Mouse (Mus musculus) hindbrain, embryonic 16.5 days (tissue): ENCODE results near the gene Shh. TPM values are rescaled to one million over a fixed set of nuclear protein-coding genes. Genes with fewer than 3 reads are reported as not detected.

Experiments
- ATAC-seq: fragments of 200-750 bp; cut with Nextera tagmentation; 2 replicates; pipeline ENCODE4 v1.8.0; 2017; ENCODE audit warnings: moderate TSS enrichment, moderate library complexity
- H3K27ac ChIP-seq: fragments of 300-500 bp; sonication (generic); 2 replicates; pipeline ENCODE4 v1.5.1; 2014; ENCODE audit warnings: low read depth, mild to moderate bottlenecking, control low read depth, low read length, moderate library complexity
- H3K27me3 ChIP-seq: fragments of 300-500 bp; sonication (generic); replicated peaks from 2 replicates; pipeline ENCODE4 v1.6.1; 2014; ENCODE audit warnings: low read length; ENCODE audit not compliant: control insufficient read depth, insufficient read depth
- H3K36me3 ChIP-seq: fragments of 300-500 bp; sonication (generic); 2 replicates; pipeline ENCODE4 v1.6.1; 2014; ENCODE audit warnings: mild to moderate bottlenecking, low read length, moderate library complexity, mixed read lengths; ENCODE audit not compliant: control insufficient read depth, insufficient read depth
- H3K4me1 ChIP-seq: fragments of 300-500 bp; sonication (generic); 2 replicates; pipeline ENCODE4 v1.6.1; 2014; ENCODE audit warnings: low read depth, low read length; ENCODE audit not compliant: control insufficient read depth, insufficient read depth
- H3K4me2 ChIP-seq: fragments of 300-500 bp; sonication (generic); 2 replicates; pipeline ENCODE4 v1.6.1; 2014; ENCODE audit warnings: mild to moderate bottlenecking, low read length, control low read depth, moderate library complexity
- H3K4me3 ChIP-seq: fragments of 300-500 bp; sonication (generic); 2 replicates; pipeline ENCODE4 v1.5.1; 2014; ENCODE audit warnings: mild to moderate bottlenecking, low read length, control low read depth, moderate library complexity
- H3K9ac ChIP-seq: fragments of 300-500 bp; sonication (generic); 2 replicates; pipeline ENCODE4 v1.6.1; 2014; ENCODE audit warnings: low read depth, mild to moderate bottlenecking, control low read depth, low read length, moderate library complexity
- H3K9me3 ChIP-seq: fragments of 300-500 bp; sonication (generic); 2 replicates; pipeline ENCODE4 v1.6.1; 2014; ENCODE audit warnings: mild to moderate bottlenecking, low read length, moderate library complexity; ENCODE audit not compliant: control insufficient read depth
- WGBS: fragments of 180-500 bp; shearing (Covaris S2); extraction: QIAGEN DNeasy Blood & Tissue Kit; methylation state at CpG from one replicate; pipeline ENCODE4 v1.1.7; 2014; 5-methylcytosine and 5-hydroxymethylcytosine counted together
- polyA plus RNA-seq: library from polyadenylated mRNA; unstranded; fragments of >200 nt; fragmentation: Nextera tagmentation; extraction: Ambion mirVana; gene quantifications from 2 replicates; pipeline ENCODE4 v1.2.1, GENCODE M21; 2015

Gene Shh
- polyA plus RNA-seq, 1 experiment from 2014 or later, result 0.93 TPM

DNA sequence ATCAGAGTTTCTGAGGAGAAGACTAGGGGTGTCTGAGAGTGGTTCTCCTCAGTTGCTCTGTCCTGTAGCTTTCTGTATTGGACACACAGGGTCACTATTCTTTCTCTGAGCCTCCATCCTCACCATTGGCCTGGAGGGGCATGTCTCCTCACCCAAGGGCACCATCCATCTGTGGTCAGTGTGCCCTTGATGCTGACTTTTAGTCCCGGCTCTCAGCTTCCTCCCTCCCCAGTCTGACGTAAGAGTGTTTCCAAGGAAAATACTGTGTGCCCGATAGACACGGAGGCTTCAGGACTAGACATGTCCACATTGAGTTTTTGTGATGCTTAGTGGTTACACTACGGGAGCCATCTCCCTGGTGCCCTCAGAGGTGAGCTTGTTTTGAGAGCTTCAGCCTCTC is 6.5 kb upstream of the Shh start:
- 88% methylated on average over 5 of the region's 5 CpGs for WGBS
- no peak overlapping the region for H3K4me3 ChIP-seq
- ATAC-seq, result no peak
- peaks cover 6% of the 10 kb centered on the region for H3K27me3 ChIP-seq
- no peaks in the 10 kb centered on the region for H3K9me3 ChIP-seq
- no peaks in the 10 kb centered on the region for H3K36me3 ChIP-seq
- H3K9ac ChIP-seq, result no peak overlapping the region
- H3K4me2 ChIP-seq, result no peak overlapping the region
- H3K27ac ChIP-seq, result no peak overlapping the region
- H3K4me1 ChIP-seq, result no peaks in the 10 kb centered on the region

GRCm38 (mm10) chr5:28469525-28470202 is 2.6 kb upstream of the Shh start:
- 7% methylated on average over 9 of the region's 9 CpGs for WGBS
- H3K4me1 ChIP-seq, result peaks cover 9% of the 10 kb centered on the region
- no peak overlapping the region for H3K27ac ChIP-seq
- H3K4me2 ChIP-seq, result no peak overlapping the region
- no peaks in the 10 kb centered on the region for H3K9me3 ChIP-seq
- H3K9ac ChIP-seq, result no peak overlapping the region
- no peaks in the 10 kb centered on the region for H3K36me3 ChIP-seq
- H3K4me3 ChIP-seq, result no peak overlapping the region
- no peak for ATAC-seq
- H3K27me3 ChIP-seq, result peaks cover 22% of the 10 kb centered on the region

GRCm38 (mm10) chr5:28466351-28466750 is 705 bp downstream of the Shh start:
- peak overlapping the region; percentile 79 for H3K27ac ChIP-seq
- H3K9me3 ChIP-seq, result no peaks in the 10 kb centered on the region

GRCm38 (mm10) chr5:28465526-28465925 is 1.5 kb downstream of the Shh start:
- WGBS, result 0% methylated on average over 18 of the region's 18 CpGs
- H3K27ac ChIP-seq, result no peak overlapping the region; the same call in 1 of the 2 replicates

More at GRCm38 (mm10) chr5:28466351-28466750, 705 bp downstream of the Shh start:
- ATAC-seq, result no peak
- no peaks in the 10 kb centered on the region for H3K36me3 ChIP-seq
- peaks cover 53% of the 10 kb centered on the region for H3K27me3 ChIP-seq
- WGBS, result under 1% methylated on average over 15 of the region's 15 CpGs
- H3K4me3 ChIP-seq, result peak overlapping the region; percentile 61
- peak overlapping the region; percentile 68 for H3K9ac ChIP-seq
- peaks cover 23% of the 10 kb centered on the region for H3K4me1 ChIP-seq
- peak overlapping the region; percentile 94 for H3K4me2 ChIP-seq

GRCm38 (mm10) chr5:28465099-28465406 is 2.0 kb downstream of the Shh start:
- Histone ChIP-seq H3K4me2 (peak overlapping the region; percentile 94), H3K4me3 (peak overlapping the region; percentile 61), H3K9me3 (no peaks in the 10 kb centered on the region), H3K36me3 (no peaks in the 10 kb centered on the region), H3K27ac (peak overlapping the region; percentile 59; the same call in 1 of the 2 replicates), H3K9ac (peak overlapping the region; percentile 68), H3K4me1 (peaks cover 23% of the 10 kb centered on the region), H3K27me3 (peaks cover 65% of the 10 kb centered on the region)
- under 1% methylated on average over 29 of the region's 29 CpGs for WGBS
- ATAC-seq, result peak; percentile 82

More at GRCm38 (mm10) chr5:28465526-28465925, 1.5 kb downstream of the Shh start:
- peaks cover 23% of the 10 kb centered on the region for H3K4me1 ChIP-seq
- H3K27me3 ChIP-seq, result peaks cover 61% of the 10 kb centered on the region
- no peak for ATAC-seq
- peak overlapping the region; percentile 68 for H3K9ac ChIP-seq
- H3K4me2 ChIP-seq, result peak overlapping the region; percentile 94
- no peaks in the 10 kb centered on the region for H3K36me3 ChIP-seq
- H3K4me3 ChIP-seq, result peak overlapping the region; percentile 61
- H3K9me3 ChIP-seq, result no peaks in the 10 kb centered on the region

DNA sequence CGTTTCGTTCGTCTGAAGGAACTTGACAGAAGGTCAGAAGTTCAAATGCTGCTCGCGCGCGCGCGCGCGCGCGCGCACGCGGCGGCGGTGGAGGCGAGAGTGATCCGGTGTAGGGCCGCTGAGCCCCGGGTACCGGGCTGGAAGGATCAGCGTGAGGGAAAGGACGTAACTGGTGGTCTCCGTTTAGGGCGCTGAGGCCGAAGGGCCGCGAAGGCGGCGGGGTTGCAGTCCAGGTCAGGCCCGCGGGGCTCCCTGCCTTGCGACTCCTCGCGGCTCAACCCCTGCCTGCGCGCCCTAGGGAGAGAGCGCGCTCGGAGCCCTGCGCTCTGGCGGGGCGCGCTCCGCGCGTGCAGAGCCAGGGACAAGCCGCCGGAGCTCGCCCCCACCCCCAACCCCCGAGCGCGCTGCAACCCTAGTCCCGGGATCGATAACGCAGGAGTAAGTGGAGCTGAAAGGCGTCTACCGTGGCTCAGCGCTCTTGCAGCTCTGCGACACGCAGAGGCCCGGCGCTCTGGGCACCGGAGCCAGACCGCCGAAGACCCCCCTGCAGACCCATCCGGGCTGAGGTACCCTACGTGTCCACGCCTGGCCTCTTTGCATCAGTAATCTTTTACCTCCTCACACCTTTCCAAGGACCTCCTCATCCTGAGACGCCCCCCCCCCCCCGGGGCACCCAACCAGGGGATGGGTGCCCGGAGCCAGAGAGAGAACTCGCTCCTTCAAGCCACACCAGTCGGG is 2.5 kb downstream of the Shh start:
- Histone ChIP-seq H3K36me3 (no peaks in the 10 kb centered on the region), H3K9me3 (no peaks in the 10 kb centered on the region), H3K9ac (peak overlapping the region; percentile 68), H3K27me3 (peaks cover 70% of the 10 kb centered on the region), H3K4me3 (peak overlapping the region; percentile 61), H3K4me2 (peak overlapping the region; percentile 94), H3K4me1 (peaks cover 27% of the 10 kb centered on the region), H3K27ac (peak overlapping the region; percentile 53; the same call in 1 of the 2 replicates)
- ATAC-seq, result peak; percentile 41
- WGBS, result under 1% methylated on average over 69 of the region's 76 CpGs

- Histone ChIP-seq H3K27me3 (peaks cover 74% of the 10 kb centered on the region), H3K4me3 (no peak overlapping the region; the same call in 1 of the 2 replicates), H3K4me1 (peaks cover 35% of the 10 kb centered on the region), H3K9me3 (no peaks in the 10 kb centered on the region), H3K4me2 (peak overlapping the region; percentile 94), H3K27ac (no peak overlapping the region), H3K36me3 (no peaks in the 10 kb centered on the region), H3K9ac (no peak overlapping the region)
- no peak for ATAC-seq
- 3% methylated on average over 10 of the region's 10 CpGs for WGBS
Observed at GRCm38 (mm10) chr5:28463656-28464055, 3.4 kb downstream of the Shh start.

DNA sequence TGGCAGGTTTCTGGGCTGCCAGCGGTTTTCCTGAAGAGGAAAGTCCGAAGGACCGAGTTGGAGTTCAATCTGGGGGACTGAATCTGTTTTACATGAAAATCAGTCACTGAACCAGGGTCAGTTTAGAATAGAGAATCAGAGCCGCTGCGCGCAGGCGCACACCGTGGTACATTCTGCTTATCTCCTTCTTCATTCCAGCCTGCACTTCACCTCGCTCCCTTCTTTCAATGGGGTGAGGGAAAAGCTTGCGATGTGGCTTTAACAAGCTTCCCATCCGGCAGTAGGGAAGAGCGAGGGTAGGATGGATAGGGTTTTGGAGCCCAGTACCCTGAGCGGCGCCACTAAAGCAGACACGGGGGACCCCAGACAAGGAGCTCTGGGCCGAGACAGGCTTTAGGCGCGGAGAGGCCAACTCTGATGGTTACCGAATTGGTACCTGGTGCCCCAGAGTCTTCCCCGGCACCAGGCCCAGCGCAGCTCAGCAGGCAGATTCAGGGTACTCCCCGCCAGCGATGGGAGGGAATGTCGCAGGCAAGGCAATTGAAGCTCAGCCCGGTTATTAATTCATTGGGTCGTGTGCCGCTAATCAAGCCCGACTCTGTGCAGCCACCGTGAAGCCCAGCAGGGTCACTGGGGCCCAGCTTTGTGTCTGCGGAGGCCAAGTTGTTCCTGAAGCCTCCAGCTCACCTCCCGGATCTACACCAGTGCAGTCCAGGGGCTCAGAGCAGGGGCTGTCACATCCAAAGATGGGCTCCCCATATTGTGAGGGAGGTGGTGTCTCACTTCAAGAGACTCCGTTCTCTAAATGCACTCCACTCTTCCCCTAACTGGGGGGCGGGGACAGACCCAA is 4.1 kb downstream of the Shh start:
- H3K9ac ChIP-seq, result peak overlapping the region; percentile 15
- H3K4me3 ChIP-seq, result peak overlapping the region; percentile 33
- H3K4me2 ChIP-seq, result peak overlapping the region; percentile 94
- WGBS, result 2% methylated on average over 32 of the region's 33 CpGs
- ATAC-seq, result no peak
- H3K9me3 ChIP-seq, result no peaks in the 10 kb centered on the region
- H3K4me1 ChIP-seq, result peaks cover 40% of the 10 kb centered on the region
- peaks cover 75% of the 10 kb centered on the region for H3K27me3 ChIP-seq
- no peaks in the 10 kb centered on the region for H3K36me3 ChIP-seq
- H3K27ac ChIP-seq, result no peak overlapping the region

- WGBS, result 11% methylated on average over 11 of the region's 11 CpGs
- Histone ChIP-seq H3K36me3 (no peaks in the 10 kb centered on the region), H3K27ac (no peak overlapping the region), H3K9me3 (no peaks in the 10 kb centered on the region), H3K4me2 (no peak overlapping the region), H3K27me3 (peaks cover 79% of the 10 kb centered on the region), H3K4me1 (peaks cover 43% of the 10 kb centered on the region), H3K4me3 (no peak overlapping the region), H3K9ac (no peak overlapping the region)
- no peak for ATAC-seq
Observed at GRCm38 (mm10) chr5:28461376-28461775, 5.7 kb downstream of the Shh start.
